Mouse (Mus musculus) cortical plate, adult 2 months (tissue): Measurements from ENCODE around the gene S100z.

Source experiments
- CTCF ChIP-seq: fragments of 200-500 bp; IDR thresholded peaks from 2 replicates; pipeline ENCODE4 v1.5.1; 2011; ENCODE audit warnings: mild to moderate bottlenecking, control low read depth, low read length; ENCODE audit not compliant: insufficient read depth; ENCODE audit errors: extremely low read depth
- POLR2A ChIP-seq: fragments of 200-500 bp; IDR thresholded peaks from 2 replicates; pipeline ENCODE4 v1.6.1; 2011; ENCODE audit warnings: mild to moderate bottlenecking, low read length, control low read depth; ENCODE audit not compliant: insufficient read depth; ENCODE audit errors: extremely low read depth

DNA sequence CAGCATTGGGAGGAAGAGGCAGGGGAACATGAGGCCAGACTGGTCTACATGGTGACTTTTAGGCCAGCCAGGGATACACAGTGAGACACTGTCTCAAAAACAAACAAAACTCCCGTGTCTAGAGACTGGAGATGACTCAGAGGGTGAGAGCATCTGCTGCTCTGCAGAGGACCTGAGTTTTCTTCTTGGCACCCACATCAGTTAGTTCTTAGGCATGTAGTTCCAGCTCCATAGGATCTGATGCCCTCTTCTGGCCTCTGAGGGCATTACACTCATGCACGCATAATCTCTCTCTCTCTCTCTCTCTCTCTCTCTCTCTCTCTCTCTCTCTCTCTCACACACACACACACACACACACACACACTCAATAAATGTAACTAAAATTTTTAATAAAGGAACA lies 7.6 kb downstream of the S100z start:
- TF ChIP-seq CTCF (peak; percentile 15; the same call in 1 of the 2 replicates), POLR2A (no peak)
